Mouse (Mus musculus): ENCODE measurements around the gene Gm42791.

DNA sequence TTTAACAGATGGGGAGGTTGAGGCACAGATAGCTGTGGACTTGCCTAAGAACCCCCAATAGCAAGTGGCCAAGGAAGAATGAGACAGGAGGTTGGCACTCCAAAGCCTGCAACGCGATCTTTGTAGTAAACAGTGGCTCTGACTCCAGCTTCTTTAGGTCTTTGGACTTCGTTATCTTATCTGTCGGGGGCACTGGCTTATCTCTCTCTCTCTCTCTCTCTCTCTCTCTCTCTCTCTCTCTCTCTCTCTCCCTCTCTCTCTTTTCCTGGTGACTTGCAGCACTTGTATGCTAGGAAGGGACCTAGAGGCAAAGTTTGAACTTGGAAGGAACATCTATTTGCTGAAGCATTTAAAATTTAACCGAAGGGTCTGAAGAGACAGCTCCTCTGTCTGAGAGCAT is 33.4 kb upstream of the Gm42791 start:
- TF ChIP-seq CTCF (conservative IDR thresholded peaks at IDR 0.05; ENCODE audit: low read length): no peak
- TF ChIP-seq NANOG (IDR thresholded peaks at IDR 0.05; ENCODE audit: borderline replicate concordance, low read length): no peak

Measured in E14TG2a.4 (cell line).